Mouse (Mus musculus): ENCODE data around the gene Selplg. TPM values are rescaled to one million over a fixed set of nuclear protein-coding genes. Genes with fewer than 3 reads are reported as not detected.

The Selplg gene
- polyA plus RNA-seq, 1 experiment: 274 TPM

DNA sequence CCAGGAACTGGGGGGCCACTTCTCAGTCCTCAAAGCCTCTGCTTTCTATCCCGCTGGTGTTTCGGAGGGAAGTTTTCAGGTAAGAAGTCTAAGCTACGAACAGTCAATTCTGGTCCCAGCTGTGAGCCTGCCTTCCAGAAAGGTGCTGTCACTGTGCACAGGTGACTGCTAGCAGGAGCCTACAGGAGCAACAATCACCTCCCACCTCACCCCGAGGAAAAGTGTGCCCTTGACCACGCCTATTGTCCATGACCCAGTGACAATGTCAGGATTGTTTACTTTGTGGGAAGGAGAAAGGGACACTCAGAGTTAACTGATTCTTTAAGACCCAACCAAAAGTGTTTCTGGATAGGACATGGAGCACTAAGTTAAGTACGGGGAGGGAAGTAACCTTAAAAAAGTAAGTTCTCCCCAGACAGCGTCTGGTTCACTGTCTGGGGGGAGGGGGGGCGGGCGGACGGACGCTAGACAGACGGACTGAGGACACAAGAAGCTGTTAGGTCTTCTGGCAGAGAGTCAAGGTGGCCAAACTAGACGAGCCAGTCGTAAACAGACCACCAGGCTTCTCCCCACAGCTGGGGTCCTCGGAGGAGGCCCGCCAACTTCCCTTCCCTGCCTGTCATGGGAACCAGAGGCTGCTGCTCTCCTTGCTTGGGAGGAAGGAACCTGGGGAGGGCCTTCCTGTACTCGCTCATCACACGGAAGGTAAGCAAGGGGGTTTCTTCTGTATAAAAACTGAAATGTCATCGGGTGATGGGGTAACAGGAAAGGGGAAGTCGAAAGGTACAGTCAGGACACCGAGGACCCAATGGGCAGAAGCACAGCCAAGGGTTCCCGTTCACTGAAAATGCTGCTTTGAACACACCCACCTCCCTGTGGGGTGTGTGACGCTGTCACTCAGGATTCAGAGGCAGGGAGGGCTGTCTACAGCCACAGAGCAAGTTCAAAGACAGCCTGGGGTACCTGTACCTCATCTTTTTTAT, 9.1 kb upstream of the Selplg start:
- no peak for DNase-seq (ENCODE audit: low read depth in 1 of 2, low spot score in 2 of 2)
- TF ChIP-seq POLR2A (IDR thresholded peaks at IDR 0.05; ENCODE audit: low read depth, low read length) (no peak), CTCF (IDR thresholded peaks at IDR 0.05; ENCODE audit: extremely low read depth, insufficient read depth, insufficient read length, insufficient replicate concordance) (no peak)
- WGBS: 44% methylated on average over 23 of the region's 23 CpGs
- H3K4me3 ChIP-seq (ENCODE audit: extremely low read depth, insufficient read depth, insufficient read length): no peak overlapping the region
- peaks cover 16% of the 10 kb centered on the region for H3K36me3 ChIP-seq (ENCODE audit: control insufficient read depth, insufficient read depth, low read length)
- H3K27ac ChIP-seq (ENCODE audit: insufficient read depth, low read length): peak overlapping the region; percentile 78
- H3K27me3 ChIP-seq (ENCODE audit: control insufficient read depth, insufficient read depth, low read length): no peaks in the 10 kb centered on the region
- H3K4me1 ChIP-seq (ENCODE audit: control insufficient read depth, insufficient read depth, insufficient read length): peaks cover 16% of the 10 kb centered on the region; the same call in 1 of the 2 replicates

GRCm38 (mm10) chr5:113840443-113840842, 8.0 kb upstream of the Selplg start:
- no peak for TF ChIP-seq POLR2A (IDR thresholded peaks at IDR 0.05; ENCODE audit: low read depth, low read length)
- TF ChIP-seq CTCF (IDR thresholded peaks at IDR 0.05; ENCODE audit: extremely low read depth, insufficient read depth, insufficient read length, insufficient replicate concordance): no peak
- 69% methylated on average over 4 of the region's 4 CpGs for WGBS
- Histone ChIP-seq H3K36me3 (ENCODE audit: control insufficient read depth, insufficient read depth, low read length) (peaks cover 8% of the 10 kb centered on the region), H3K4me1 (ENCODE audit: control insufficient read depth, insufficient read depth, insufficient read length) (peaks cover 16% of the 10 kb centered on the region; the same call in 1 of the 2 replicates), H3K27ac (ENCODE audit: insufficient read depth, low read length) (no peak overlapping the region), H3K4me3 (ENCODE audit: extremely low read depth, insufficient read depth, insufficient read length) (no peak overlapping the region), H3K27me3 (ENCODE audit: control insufficient read depth, insufficient read depth, low read length) (no peaks in the 10 kb centered on the region)
- DNase-seq (ENCODE audit: low read depth in 1 of 2, low spot score in 2 of 2): no peak

- Histone ChIP-seq H3K4me3 (ENCODE audit: extremely low read depth, insufficient read depth, insufficient read length) (no peak overlapping the region), H3K27me3 (ENCODE audit: control insufficient read depth, insufficient read depth, low read length) (no peaks in the 10 kb centered on the region), H3K27ac (ENCODE audit: insufficient read depth, low read length) (peak overlapping the region; percentile 38; the same call in 1 of the 2 replicates), H3K36me3 (ENCODE audit: control insufficient read depth, insufficient read depth, low read length) (no peaks in the 10 kb centered on the region), H3K4me1 (ENCODE audit: control insufficient read depth, insufficient read depth, insufficient read length) (peaks cover 25% of the 10 kb centered on the region)
- TF ChIP-seq POLR2A (IDR thresholded peaks at IDR 0.05; ENCODE audit: low read depth, low read length) (no peak), CTCF (IDR thresholded peaks at IDR 0.05; ENCODE audit: extremely low read depth, insufficient read depth, insufficient read length, insufficient replicate concordance) (no peak)
- 11% methylated on average over 10 of the region's 10 CpGs for WGBS
- no peak for DNase-seq (ENCODE audit: low read depth in 1 of 2, low spot score in 2 of 2)
Observed at GRCm38 (mm10) chr5:113836961-113837360, 4.5 kb upstream of the Selplg start.

DNA sequence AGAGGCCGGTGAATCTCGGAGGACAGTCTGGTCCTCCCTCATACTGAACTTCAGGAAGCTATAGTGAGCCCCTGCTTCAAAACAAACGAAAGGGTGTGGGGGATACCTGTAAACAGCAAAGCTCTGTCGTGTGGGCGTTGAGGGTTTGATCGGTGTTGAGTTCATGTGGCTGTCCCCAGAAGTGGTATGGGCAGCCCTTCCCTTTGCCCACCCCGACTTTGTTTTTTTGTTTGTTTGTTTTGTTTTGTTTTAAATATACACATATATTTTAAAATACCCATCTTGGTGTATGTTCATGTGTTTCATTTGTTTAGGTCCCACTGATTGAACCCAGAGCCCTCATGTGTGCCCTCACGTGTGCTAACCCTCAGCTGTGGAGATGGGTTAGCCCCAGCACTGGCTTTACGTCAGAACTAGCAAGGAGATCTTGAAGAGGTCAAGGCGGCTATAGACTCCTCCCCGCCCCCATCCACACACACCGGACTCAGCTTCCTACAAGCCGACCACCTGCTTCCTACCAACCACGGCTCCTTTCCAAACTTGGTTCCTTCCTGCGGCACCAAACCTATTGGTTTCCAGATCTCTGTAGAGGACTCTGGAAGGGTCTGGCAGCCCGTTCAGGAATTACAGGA, 988 bp upstream of the Selplg start:
- Histone ChIP-seq H3K4me1 (ENCODE audit: control insufficient read depth, insufficient read depth, insufficient read length) (peaks cover 37% of the 10 kb centered on the region), H3K4me3 (ENCODE audit: extremely low read depth, insufficient read depth, insufficient read length) (no peak overlapping the region), H3K36me3 (ENCODE audit: control insufficient read depth, insufficient read depth, low read length) (no peaks in the 10 kb centered on the region), H3K27ac (ENCODE audit: insufficient read depth, low read length) (peak overlapping the region; percentile 45), H3K27me3 (ENCODE audit: control insufficient read depth, insufficient read depth, low read length) (no peaks in the 10 kb centered on the region)
- 34% methylated on average over 16 of the region's 16 CpGs for WGBS
- no peak for DNase-seq (ENCODE audit: low read depth in 1 of 2, low spot score in 2 of 2)
- TF ChIP-seq POLR2A (IDR thresholded peaks at IDR 0.05; ENCODE audit: low read depth, low read length) (no peak), CTCF (IDR thresholded peaks at IDR 0.05; ENCODE audit: extremely low read depth, insufficient read depth, insufficient read length, insufficient replicate concordance) (no peak)

DNA sequence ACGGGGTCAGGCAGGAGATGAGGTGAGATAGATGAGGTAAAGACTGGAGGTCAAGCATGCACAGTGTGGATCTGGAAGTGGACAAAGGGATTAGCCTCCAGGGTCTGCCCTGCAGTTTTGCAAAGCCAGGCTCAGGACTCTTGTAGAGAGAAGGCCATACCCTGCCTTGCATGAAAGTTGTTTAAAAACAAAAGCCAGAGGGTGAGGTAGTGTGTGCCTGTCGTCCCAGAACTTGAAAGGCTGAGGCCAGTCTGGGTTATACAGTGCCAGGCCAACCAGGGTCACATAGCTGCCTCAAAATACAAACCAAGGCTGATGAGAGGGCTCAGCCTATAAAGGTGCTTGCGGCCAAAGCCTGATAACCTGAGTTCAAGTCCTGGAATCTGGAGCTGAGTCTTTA, 703 bp downstream of the Selplg start:
- H3K4me1 ChIP-seq (ENCODE audit: control insufficient read depth, insufficient read depth, insufficient read length): peaks cover 32% of the 10 kb centered on the region
- TF ChIP-seq POLR2A (IDR thresholded peaks at IDR 0.05; ENCODE audit: low read depth, low read length) (no peak), CTCF (IDR thresholded peaks at IDR 0.05; ENCODE audit: extremely low read depth, insufficient read depth, insufficient read length, insufficient replicate concordance) (no peak)
- H3K4me3 ChIP-seq (ENCODE audit: extremely low read depth, insufficient read depth, insufficient read length): peak overlapping the region; percentile 49; the same call in 1 of the 2 replicates
- DNase-seq (ENCODE audit: low read depth in 1 of 2, low spot score in 2 of 2): no peak
- H3K36me3 ChIP-seq (ENCODE audit: control insufficient read depth, insufficient read depth, low read length): no peaks in the 10 kb centered on the region
- peak overlapping the region; percentile 93 for H3K27ac ChIP-seq (ENCODE audit: insufficient read depth, low read length)
- no peaks in the 10 kb centered on the region for H3K27me3 ChIP-seq (ENCODE audit: control insufficient read depth, insufficient read depth, low read length)
- 27% methylated on average over 3 of the region's 3 CpGs for WGBS

DNA sequence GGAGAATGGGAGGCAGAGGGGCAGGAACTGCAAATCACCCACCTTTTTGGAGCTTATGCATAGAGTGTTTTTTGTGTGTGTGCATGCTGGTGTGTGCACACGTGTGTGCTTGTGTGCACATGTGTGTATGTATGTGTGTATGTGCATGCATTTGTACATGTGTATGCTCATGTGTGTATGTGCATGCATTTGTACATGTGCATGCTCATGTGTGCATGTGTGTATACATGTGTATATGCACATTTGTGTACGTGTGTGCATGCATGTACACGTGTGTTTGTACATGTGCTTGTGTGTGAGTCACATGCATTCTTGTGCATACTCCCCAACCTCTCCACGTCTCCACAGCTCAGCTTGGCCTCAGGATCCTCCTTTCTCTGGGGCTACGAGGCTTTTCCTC, 1.6 kb downstream of the Selplg start:
- peak overlapping the region; percentile 91 for H3K27ac ChIP-seq (ENCODE audit: insufficient read depth, low read length)
- H3K4me3 ChIP-seq (ENCODE audit: extremely low read depth, insufficient read depth, insufficient read length): peak overlapping the region; percentile 23; the same call in 1 of the 2 replicates
- TF ChIP-seq POLR2A (IDR thresholded peaks at IDR 0.05; ENCODE audit: low read depth, low read length): no peak
- no peak for TF ChIP-seq CTCF (IDR thresholded peaks at IDR 0.05; ENCODE audit: extremely low read depth, insufficient read depth, insufficient read length, insufficient replicate concordance)
- H3K4me1 ChIP-seq (ENCODE audit: control insufficient read depth, insufficient read depth, insufficient read length): peaks cover 32% of the 10 kb centered on the region
- 46% methylated on average over 5 of the region's 5 CpGs for WGBS
- no peak for DNase-seq (ENCODE audit: low read depth in 1 of 2, low spot score in 2 of 2)
- no peaks in the 10 kb centered on the region for H3K36me3 ChIP-seq (ENCODE audit: control insufficient read depth, insufficient read depth, low read length)
- H3K27me3 ChIP-seq (ENCODE audit: control insufficient read depth, insufficient read depth, low read length): no peaks in the 10 kb centered on the region

All from spleen, adult 2 months (tissue).